Mouse (Mus musculus) lung, adult 2 months (tissue): ENCODE results near the gene Cox16. TPM values are rescaled to one million over a fixed set of nuclear protein-coding genes. Genes with fewer than 3 reads are reported as not detected.
A peak's percentile ranks its signal among the peaks of the same experiment; 100 is the strongest.
"Not testable (repeated sequence)": the region's sequence is repeated elsewhere in the genome, so short reads cannot be mapped to it uniquely, and the experiment has no call there.

Experiments used
- DNase-seq: peaks from one replicate; pipeline ENCODE4 v3.0.0; 2022
- H3K4me1 ChIP-seq: fragments of 200-500 bp; 2 replicates; pipeline ENCODE4 v1.6.1; 2011; ENCODE audit warnings: low read length; ENCODE audit not compliant: control insufficient read depth, insufficient read depth
- H3K4me3 ChIP-seq: fragments of 200-500 bp; replicated peaks from 2 replicates; pipeline ENCODE3; 2011; ENCODE audit warnings: low read depth, mild to moderate bottlenecking, control low read depth, low read length; ENCODE audit errors: extremely low read depth
- CTCF ChIP-seq: fragments of 200-500 bp; IDR thresholded peaks from 2 replicates; pipeline ENCODE4 v1.5.1; 2011; ENCODE audit warnings: mild to moderate bottlenecking, low read length, control low read depth; ENCODE audit not compliant: insufficient read depth
- POLR2A ChIP-seq: fragments of 200-500 bp; IDR thresholded peaks from 2 replicates; pipeline ENCODE4 v1.6.1; 2011; ENCODE audit warnings: low read depth, mild to moderate bottlenecking, control low read depth, low read length, borderline replicate concordance; ENCODE audit errors: extremely low read depth
- WGBS: fragments of 180-500 bp; shearing (Covaris S2); methylation state at CpG from one replicate; pipeline ENCODE4 v1.1.7; 2018; 5-methylcytosine and 5-hydroxymethylcytosine counted together
- polyA plus RNA-seq: library from polyadenylated mRNA; depleted of rRNA; stranded (reverse); fragments of >200 nt; gene quantifications from 2 replicates; pipeline ENCODE4 v1.2.3, GENCODE M21; 2012

Gene Cox16
- polyA plus RNA-seq, 1 experiment, result 50.6 TPM

DNA sequence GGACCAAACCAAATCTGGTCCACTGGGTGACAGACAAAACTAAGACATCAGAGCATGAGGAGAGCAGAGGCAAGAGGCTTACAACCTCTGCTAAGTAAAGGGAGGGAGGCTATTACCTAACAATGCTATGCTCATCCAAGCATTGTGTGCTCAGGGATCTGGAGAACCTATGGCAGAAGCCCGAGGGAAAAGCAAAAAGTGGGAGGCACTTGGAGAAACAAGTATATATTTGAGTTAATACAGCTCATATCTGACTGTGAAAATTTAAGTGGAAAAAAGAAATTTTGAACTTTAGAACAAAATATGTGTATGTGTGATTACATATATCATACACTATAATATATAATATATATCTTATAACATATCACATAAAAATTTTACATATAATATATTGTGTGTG lies 63.1 kb downstream of the Cox16 start, which contains the start of gene Adam4:
Gene Adam4 (minus strand): TSS at position 101 of the 400 bp plus-strand sequence.
- no peak within 1 kb of the TSS for H3K4me3 ChIP-seq
- 91% methylated on average over 1 of the region's 1 CpGs for WGBS
- no peak for TF ChIP-seq CTCF
- no peak for TF ChIP-seq POLR2A
- H3K4me1 ChIP-seq, result no peaks in the 10 kb centered on the region
- no peak for DNase-seq

DNA sequence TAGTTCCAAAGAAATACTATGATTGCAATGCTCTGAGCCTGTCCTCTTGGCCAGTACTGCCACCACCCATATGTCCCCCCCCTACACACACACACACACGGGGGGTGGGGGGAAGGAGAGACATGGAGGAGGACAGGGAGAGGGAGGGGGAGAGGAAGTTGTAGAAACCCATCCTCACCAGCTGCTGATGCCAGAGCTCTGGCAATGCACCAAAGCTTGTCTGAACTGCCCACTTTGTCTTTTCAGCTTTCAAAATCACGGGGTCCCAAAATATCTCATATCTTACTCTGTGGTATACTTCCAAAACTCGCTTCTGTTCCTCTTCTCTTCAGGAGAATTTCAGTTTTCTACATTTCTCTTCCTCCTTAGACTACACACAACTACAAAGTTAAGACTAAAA lies 71.7 kb downstream of the Cox16 start:
- DNase-seq, result no peak
- H3K4me3 ChIP-seq, result no peak overlapping the region
- H3K4me1 ChIP-seq, result no peaks in the 10 kb centered on the region
- WGBS, result 66% methylated on average over 3 of the region's 3 CpGs
- no peak for TF ChIP-seq CTCF
- no peak for TF ChIP-seq POLR2A

DNA sequence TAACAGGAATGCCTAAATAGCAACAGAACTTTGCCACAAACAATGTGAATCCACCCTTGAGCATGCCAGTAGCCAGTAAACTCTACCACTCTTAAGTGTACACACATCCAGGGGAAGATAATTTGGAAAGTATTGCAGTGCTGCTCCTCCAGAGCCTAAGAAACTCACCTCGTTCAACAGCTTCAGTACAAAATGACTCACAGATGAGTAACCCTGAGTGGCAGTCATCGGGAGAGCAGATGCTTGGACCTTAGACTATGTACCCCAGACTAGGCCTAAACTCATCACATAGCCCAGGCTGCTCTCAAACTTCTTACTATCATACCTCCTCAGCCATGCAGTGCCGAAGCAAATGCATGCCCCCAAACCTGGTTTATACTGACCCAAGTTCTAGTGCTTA lies 76.0 kb downstream of the Cox16 start:
- Histone ChIP-seq H3K4me1 (no peaks in the 10 kb centered on the region), H3K4me3 (no peak overlapping the region)
- no peak for DNase-seq
- WGBS, result 85% methylated on average over 3 of the region's 3 CpGs
- TF ChIP-seq POLR2A, result no peak
- no peak for TF ChIP-seq CTCF

DNA sequence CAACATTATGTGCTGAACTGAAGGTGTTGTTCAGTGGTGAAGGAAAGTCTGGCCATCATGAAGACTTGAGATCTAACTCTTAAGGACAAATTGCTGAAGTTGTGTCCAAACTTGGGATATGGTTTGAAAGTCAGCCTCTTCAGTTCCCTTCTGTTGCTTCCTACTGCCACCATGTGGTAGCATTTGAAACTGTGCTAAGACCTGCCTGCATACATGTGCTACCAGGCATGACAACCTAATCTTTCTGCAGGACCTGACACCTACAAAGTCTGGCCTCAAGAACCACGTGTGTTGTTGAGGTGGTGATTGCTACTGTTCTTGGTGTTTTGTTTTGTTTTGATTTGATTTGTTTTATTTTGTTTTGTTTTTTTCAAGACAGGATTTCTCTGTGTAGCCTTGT lies 82.7 kb downstream of the Cox16 start:
- TF ChIP-seq POLR2A, result no peak
- TF ChIP-seq CTCF, result peak; percentile 19; the same call in 1 of the 2 replicates
- Histone ChIP-seq H3K4me3 (no peak overlapping the region), H3K4me1 (no peaks in the 10 kb centered on the region)
- 8% methylated on average over 1 of the region's 1 CpGs for whole genome bisulfite sequencing
- DNase-seq, result peak; percentile 11

DNA sequence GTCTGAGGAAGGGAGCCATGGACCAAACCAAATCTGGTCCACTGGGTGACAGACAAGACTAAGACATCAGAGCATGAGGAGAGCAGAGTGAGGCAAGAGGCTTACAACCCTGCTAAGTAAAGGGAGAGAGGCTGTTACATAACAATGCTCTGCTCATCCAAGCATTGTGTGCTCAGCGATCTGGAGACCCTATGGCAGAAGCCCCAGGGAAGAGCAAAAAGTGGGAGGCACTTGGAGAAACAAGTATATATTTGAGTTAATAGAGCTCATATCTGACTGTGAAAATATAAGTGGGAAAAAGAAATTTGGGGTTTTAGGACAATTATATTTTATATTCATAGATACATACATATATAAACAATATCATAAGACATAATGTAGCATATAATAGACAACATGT lies 105.6 kb downstream of the Cox16 start, which contains the start of gene Gm4787:
Gene Gm4787 (minus strand): TSS at position 101 of the 400 bp plus-strand sequence.
- not testable (repeated sequence) for DNase-seq, H3K4me3 ChIP-seq, H3K4me1 ChIP-seq
- WGBS, result 94% methylated on average over 1 of the region's 1 CpGs

DNA sequence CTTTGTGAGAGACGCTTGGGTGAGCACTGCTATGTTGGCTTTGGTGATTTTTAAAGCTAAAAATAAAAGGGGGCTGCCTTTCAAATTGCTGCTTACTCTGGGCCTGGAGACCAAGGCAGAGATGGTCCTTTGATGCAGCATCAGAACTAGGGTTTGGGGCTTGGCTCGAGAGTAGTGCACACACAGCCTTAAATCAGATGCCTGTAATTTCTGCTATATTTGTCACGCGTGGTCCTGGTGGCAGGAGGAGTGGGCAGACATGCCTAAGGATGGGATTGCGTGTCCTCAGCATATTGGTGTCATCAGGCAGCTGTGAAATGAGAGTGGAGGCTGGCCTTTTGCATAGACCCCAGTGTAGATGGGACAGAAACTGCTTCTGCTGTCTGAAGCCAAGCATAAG lies 151.1 kb downstream of the Cox16 start:
- DNase-seq, result no peak
- no peak for TF ChIP-seq CTCF
- no peak for TF ChIP-seq POLR2A
- no peak overlapping the region for H3K4me3 ChIP-seq
- WGBS, result 75% methylated on average over 5 of the region's 5 CpGs
- no peaks in the 10 kb centered on the region for H3K4me1 ChIP-seq

DNA sequence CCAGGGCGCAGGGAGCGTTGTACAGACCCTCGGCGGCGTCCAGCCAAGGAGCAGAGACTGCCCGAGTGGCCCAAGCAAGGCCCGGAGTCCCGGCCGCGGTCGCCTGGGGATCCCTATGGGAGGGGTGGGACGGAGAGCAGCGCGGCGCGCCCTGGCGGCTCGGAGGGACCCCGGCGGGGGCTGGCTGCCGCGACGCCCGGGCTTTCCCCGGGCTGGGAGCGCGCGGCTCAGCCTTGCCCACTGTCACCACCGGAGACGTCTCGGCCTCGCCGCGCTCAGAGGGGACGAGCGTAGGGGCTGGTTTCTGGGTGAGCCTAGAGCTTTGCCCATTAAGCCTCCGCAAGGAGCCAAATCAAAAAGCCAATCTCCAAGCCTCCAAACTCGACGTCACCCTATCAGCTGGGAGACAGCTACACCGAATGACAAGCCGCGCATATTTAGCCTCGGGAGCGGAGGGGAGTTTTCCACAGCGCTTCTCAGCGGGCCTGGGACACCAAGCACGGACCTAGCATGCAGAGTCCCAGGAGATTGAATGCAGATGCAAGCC lies 152.0 kb downstream of the Cox16 start, which contains the start of gene Slc8a3:
Gene Slc8a3 (minus strand): TSS at position 306 of the 547 bp plus-strand sequence.
- TF ChIP-seq POLR2A, result no peak
- no peak for TF ChIP-seq CTCF
- DNase-seq, result no peak
- 2% methylated on average over 47 of the region's 47 CpGs for WGBS
- Histone ChIP-seq H3K4me1 (no peaks in the 10 kb centered on the region), H3K4me3 (peak within 1 kb of the TSS; percentile 19)

DNA sequence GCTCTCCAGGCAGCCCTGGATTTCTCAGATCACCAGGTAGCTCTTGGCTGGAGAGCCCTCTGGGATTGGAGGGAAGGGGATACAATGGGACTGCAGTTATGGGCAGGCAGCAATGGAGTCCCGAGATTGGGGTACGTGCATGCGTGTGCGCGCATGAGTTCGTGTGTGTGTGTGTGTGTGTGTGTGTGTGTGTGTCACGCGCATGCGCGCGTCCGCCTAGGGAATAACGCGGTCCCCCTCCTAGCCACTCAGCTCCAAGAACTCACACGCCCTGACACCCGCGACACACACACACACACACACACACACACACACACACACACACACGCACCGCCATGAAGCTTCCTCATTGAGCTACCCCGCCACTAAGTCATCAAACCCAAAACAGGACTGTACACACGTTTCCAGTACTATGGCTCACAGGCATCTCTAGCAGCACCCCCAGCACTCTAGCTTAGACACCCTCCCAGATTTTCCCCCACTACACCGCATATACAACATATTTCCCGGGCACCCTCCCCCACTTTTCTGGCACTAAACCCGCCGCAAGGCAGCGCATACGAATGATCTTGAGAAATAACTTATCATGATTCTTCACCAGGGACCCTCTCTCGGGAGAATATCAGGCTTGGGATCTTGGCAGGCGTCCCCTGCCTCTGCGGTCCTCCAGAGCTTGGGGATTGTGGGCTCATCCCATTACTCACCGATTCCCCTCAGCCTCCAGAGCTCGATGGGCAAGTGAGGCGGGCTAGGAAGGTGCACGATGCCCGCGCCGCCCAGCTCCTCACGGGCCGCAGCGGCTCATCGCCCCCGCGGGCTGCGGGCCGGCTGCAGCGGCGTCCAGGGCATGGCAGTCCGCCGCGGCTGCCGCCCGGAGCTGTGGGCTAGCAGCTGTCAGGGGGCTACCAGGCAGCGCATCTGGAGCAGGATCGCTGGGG lies 152.7 kb downstream of the Cox16 start:
- H3K4me1 ChIP-seq, result no peaks in the 10 kb centered on the region
- TF ChIP-seq CTCF (no peak), POLR2A (no peak)
- no peak for DNase-seq
- 1% methylated on average over 52 of the region's 54 CpGs for WGBS
- H3K4me3 ChIP-seq, result peak overlapping the region; percentile 14

DNA sequence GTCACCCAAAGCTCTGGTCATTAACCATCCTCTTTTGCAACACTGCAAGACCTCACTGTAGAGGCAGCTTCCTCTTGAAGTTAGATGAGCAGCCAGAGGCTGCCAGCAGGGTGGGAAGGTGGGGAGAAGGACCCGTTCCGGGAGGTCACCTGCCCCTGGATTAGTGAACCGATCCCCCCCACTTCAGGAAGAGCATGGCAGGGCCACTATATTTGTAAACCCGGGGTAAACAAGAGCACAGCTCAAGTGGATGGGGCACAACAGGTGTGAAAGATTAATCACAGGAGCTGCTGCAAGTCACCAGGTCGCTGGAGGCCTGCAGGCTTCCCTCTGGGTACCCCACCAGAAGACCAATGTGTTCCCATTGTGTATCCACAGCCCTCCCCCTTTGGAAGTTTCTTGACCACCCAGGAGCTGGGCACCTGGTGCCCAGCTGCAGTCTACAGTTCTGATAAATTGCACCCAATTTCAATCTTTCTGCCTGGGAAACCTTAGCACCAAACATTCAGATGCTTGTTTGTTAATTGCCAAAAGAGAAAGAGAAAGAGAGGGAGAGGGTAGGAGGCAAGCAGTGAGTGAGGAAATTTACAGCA lies 153.8 kb downstream of the Cox16 start:
- no peak for DNase-seq
- WGBS, result 36% methylated on average over 5 of the region's 5 CpGs
- TF ChIP-seq POLR2A, result no peak
- TF ChIP-seq CTCF, result no peak
- Histone ChIP-seq H3K4me1 (no peaks in the 10 kb centered on the region), H3K4me3 (no peak overlapping the region)

DNA sequence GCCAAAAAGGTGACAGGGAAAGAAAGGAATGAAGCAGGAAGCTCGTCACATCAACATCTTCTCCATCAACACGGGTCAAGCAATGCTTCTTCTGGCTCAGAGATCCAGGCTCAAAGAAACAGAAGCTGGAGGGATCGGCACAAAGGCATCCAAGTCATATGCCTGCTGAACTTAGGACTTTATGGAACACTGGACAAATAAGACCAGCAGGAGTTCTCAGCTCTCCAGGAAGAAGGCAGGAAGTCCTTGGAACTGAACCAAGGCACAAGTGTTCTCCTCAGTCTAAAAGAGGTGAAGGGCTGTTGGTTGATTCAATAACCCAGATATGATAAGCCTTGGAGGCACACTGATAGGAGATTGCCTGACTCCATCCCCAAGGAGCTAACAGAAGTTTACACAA lies 159.9 kb downstream of the Cox16 start:
- TF ChIP-seq CTCF (no peak), POLR2A (no peak)
- 73% methylated on average over 3 of the region's 3 CpGs for WGBS

DNA sequence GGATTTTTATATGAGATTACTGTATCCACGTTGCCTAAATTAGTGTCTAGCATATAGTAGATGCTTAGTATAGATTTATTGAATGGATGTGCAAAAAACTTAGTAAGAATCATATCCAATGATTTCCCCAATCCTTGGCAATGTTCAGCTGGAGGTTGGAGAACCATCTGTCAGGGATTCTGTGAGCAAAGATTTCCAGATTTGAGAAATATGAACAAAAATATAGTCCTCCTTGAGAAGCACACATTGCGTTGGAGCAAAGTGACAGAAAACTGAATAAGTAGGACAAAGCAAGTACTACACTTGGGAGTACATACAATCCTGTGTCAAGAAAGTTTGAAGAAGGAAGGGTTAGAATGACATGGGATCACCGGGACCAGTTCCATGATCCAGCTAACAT lies 160.8 kb downstream of the Cox16 start:
- TF ChIP-seq POLR2A (no peak), CTCF (no peak)
- Histone ChIP-seq H3K4me3 (no peak overlapping the region), H3K4me1 (no peaks in the 10 kb centered on the region)
- DNase-seq, result no peak
- 92% methylated on average over 3 of the region's 3 CpGs for WGBS

More for the DNA sequence above, 159.9 kb downstream of the Cox16 start:
- DNase-seq, result no peak
- H3K4me3 ChIP-seq, result no peak overlapping the region
- H3K4me1 ChIP-seq, result no peaks in the 10 kb centered on the region
